Mouse (Mus musculus) forebrain, embryonic 15.5 days (tissue): ENCODE results near the gene Atp6v0a2. TPM values are rescaled to one million over a fixed set of nuclear protein-coding genes. Genes with fewer than 3 reads are reported as not detected.
A peak's percentile ranks its signal among the peaks of the same experiment; 100 is the strongest.

Experiments
- ATAC-seq: fragments of 200-750 bp; cut with Nextera tagmentation; replicated peaks from 2 replicates; pipeline ENCODE4 v1.8.0; 2017; ENCODE audit warnings: mild to moderate bottlenecking, moderate TSS enrichment, moderate library complexity
- H3K27ac ChIP-seq: fragments of 300-500 bp; sonication (generic); replicated peaks from 2 replicates; pipeline ENCODE4 v1.5.1; 2015; ENCODE audit warnings: mild to moderate bottlenecking, inconsistent platforms
- H3K27me3 ChIP-seq: fragments of 300-500 bp; sonication (generic); 2 replicates; pipeline ENCODE4 v1.6.1; 2015; ENCODE audit warnings: inconsistent platforms
- H3K36me3 ChIP-seq: fragments of 300-500 bp; sonication (generic); 2 replicates; pipeline ENCODE4 v1.6.1; 2015; ENCODE audit warnings: mild to moderate bottlenecking, inconsistent platforms
- H3K4me1 ChIP-seq: fragments of 300-500 bp; sonication (generic); 2 replicates; pipeline ENCODE4 v1.6.1; 2015; ENCODE audit warnings: inconsistent platforms
- H3K4me2 ChIP-seq: fragments of 300-500 bp; sonication (generic); replicated peaks from 2 replicates; pipeline ENCODE4 v1.6.1; 2015; ENCODE audit warnings: mild to moderate bottlenecking, inconsistent platforms
- H3K4me3 ChIP-seq: fragments of 300-500 bp; sonication (generic); 2 replicates; pipeline ENCODE4 v1.5.1; 2015; ENCODE audit warnings: mild to moderate bottlenecking, inconsistent platforms
- H3K9ac ChIP-seq: fragments of 300-500 bp; sonication (generic); replicated peaks from 2 replicates; pipeline ENCODE4 v1.6.1; 2015; ENCODE audit warnings: mild to moderate bottlenecking, inconsistent platforms
- H3K9me3 ChIP-seq: fragments of 300-500 bp; sonication (generic); 2 replicates; pipeline ENCODE4 v1.6.1; 2016; ENCODE audit warnings: inconsistent platforms
- WGBS: fragments of 180-500 bp; shearing (Covaris S2); methylation state at CpG from one replicate; pipeline ENCODE4 v1.1.7; 2015; ENCODE audit warnings: mixed read lengths; 5-methylcytosine and 5-hydroxymethylcytosine counted together
- polyA plus RNA-seq: library from polyadenylated mRNA; unstranded; fragments of >200 nt; fragmentation: Nextera tagmentation; extraction: Ambion mirVana; gene quantifications from 2 replicates; pipeline ENCODE4 v1.2.1, GENCODE M21; 2015

Atp6v0a2 gene
- polyA plus RNA-seq, 1 experiment from 2014 or later, result 47.6 TPM

DNA sequence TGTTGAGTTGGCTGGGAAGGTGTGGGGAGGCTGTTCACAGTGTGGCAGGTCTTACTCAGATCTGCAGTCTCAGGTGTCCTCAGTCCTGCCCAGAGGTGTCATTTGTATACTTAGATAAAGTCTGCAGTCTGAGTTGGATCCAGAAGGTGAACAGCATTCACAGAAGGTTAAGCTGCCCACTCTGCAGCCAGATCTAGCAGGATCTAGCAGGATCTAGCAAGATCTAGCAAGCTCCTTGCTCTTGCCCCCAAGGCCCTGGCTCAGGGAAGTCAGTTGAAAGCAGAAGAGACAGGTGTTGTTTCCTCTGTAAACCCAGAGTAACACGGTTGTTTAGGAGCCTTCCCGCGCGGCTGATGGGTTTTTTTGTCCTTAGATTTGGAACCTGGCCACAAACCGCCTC, 85.4 kb downstream of the Atp6v0a2 start:
- ATAC-seq, result no peak
- Histone ChIP-seq H3K4me1 (no peaks in the 10 kb centered on the region), H3K27me3 (no peaks in the 10 kb centered on the region), H3K27ac (no peak overlapping the region), H3K36me3 (peaks cover 69% of the 10 kb centered on the region), H3K9me3 (no peaks in the 10 kb centered on the region), H3K9ac (no peak overlapping the region), H3K4me2 (no peak overlapping the region), H3K4me3 (no peak overlapping the region)
- 89% methylated on average over 5 of the region's 5 CpGs for WGBS

GRCm38 (mm10) chr5:124715135-124715534, 86.8 kb downstream of the Atp6v0a2 start:
- H3K9ac ChIP-seq, result no peak overlapping the region
- no peak overlapping the region for H3K27ac ChIP-seq
- no peaks in the 10 kb centered on the region for H3K4me1 ChIP-seq
- H3K27me3 ChIP-seq, result no peaks in the 10 kb centered on the region
- H3K4me2 ChIP-seq, result no peak overlapping the region
- ATAC-seq, result no peak
- no peaks in the 10 kb centered on the region for H3K9me3 ChIP-seq
- no peak overlapping the region for H3K4me3 ChIP-seq
- 91% methylated on average over 8 of the region's 8 CpGs for WGBS
- peaks cover 83% of the 10 kb centered on the region for H3K36me3 ChIP-seq

GRCm38 (mm10) chr5:124717969-124718368, 89.6 kb downstream of the Atp6v0a2 start:
- Histone ChIP-seq H3K4me2 (no peak overlapping the region), H3K9me3 (no peaks in the 10 kb centered on the region), H3K27ac (no peak overlapping the region), H3K27me3 (no peaks in the 10 kb centered on the region), H3K4me3 (no peak overlapping the region), H3K9ac (no peak overlapping the region), H3K36me3 (peaks cover 86% of the 10 kb centered on the region), H3K4me1 (no peaks in the 10 kb centered on the region)
- no peak for ATAC-seq
- 94% methylated on average over 11 of the region's 11 CpGs for WGBS

DNA sequence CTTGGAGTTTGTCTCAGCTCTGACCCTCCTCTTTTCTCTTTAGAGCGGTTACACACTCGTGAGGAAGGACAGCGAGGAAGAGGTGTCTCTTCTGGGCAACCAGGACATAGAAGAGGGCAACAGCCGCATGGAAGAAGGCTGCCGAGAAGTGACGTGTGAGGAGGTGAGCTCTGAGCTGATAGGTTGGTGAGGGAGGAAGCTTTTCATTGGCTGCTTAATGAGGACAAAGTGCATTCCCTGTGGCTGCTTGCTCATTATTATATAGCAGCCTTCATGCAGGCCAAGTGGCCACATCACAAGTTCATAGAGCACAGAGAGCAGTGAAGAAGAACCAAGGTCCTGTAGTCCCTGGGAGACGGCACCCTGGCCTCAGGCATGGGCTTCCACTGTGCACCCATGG, 90.0 kb downstream of the Atp6v0a2 start:
- no peaks in the 10 kb centered on the region for H3K27me3 ChIP-seq
- no peak overlapping the region for H3K4me3 ChIP-seq
- no peak overlapping the region for H3K4me2 ChIP-seq
- no peak overlapping the region for H3K9ac ChIP-seq
- 93% methylated on average over 7 of the region's 7 CpGs for WGBS
- no peaks in the 10 kb centered on the region for H3K9me3 ChIP-seq
- ATAC-seq, result no peak
- no peak overlapping the region for H3K27ac ChIP-seq
- peaks cover 87% of the 10 kb centered on the region for H3K36me3 ChIP-seq
- H3K4me1 ChIP-seq, result no peaks in the 10 kb centered on the region

DNA sequence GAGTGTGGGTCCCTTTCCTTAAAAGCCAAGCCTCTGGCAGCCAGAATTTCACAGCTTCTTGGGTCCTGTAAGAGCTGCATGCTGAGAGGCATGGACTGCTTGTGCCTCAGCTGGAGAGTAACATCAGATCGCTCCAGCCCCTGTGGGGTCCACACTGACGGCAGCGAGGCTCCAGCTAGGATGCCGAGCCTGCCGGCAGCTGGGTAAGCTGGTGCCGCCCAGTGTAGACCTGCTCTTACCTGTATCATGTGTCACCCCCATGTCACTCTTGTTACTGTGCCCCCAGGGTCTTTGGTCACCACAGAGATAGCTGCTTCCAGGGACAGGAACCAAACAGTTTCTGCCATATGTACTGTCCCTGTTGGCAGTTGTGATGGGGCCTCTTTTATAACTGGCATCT, 94.7 kb downstream of the Atp6v0a2 start:
- Histone ChIP-seq H3K4me3 (no peak overlapping the region), H3K4me2 (no peak overlapping the region), H3K4me1 (0 out of 2 replicates have a peak, but pooled peaks cover 3% of the 10 kb centered on the region), H3K36me3 (peaks cover 52% of the 10 kb centered on the region), H3K27ac (no peak overlapping the region), H3K9me3 (no peaks in the 10 kb centered on the region), H3K9ac (no peak overlapping the region), H3K27me3 (no peaks in the 10 kb centered on the region)
- 93% methylated on average over 6 of the region's 6 CpGs for WGBS
- no peak for ATAC-seq

- Histone ChIP-seq H3K9me3 (no peaks in the 10 kb centered on the region), H3K4me3 (no peak within 1 kb of the TSS), H3K4me2 (no peak within 1 kb of the TSS), H3K27ac (no peak within 1 kb of the TSS), H3K27me3 (no peaks in the 10 kb centered on the region), H3K36me3 (peaks cover 34% of the 10 kb centered on the region), H3K9ac (no peak within 1 kb of the TSS), H3K4me1 (peaks cover 9% of the 10 kb centered on the region; the same call in 1 of the 2 replicates)
- WGBS, result 11% methylated on average over 29 of the region's 29 CpGs
- peak; percentile 55; the same call in 1 of the 2 replicates for ATAC-seq
Observed at GRCm38 (mm10) chr5:124724997-124725396, 96.6 kb downstream of the Atp6v0a2 start, which contains the start of gene Dnah10. Gene Dnah10, plus strand, starts transcription at chr5:124725085.

GRCm38 (mm10) chr5:124729662-124730206, 101.4 kb downstream of the Atp6v0a2 start:
- H3K4me2 ChIP-seq, result peak overlapping the region; percentile 37
- H3K9ac ChIP-seq, result no peak overlapping the region
- H3K4me3 ChIP-seq, result peak overlapping the region; percentile 20; the same call in 1 of the 2 replicates
- no peaks in the 10 kb centered on the region for H3K9me3 ChIP-seq
- H3K4me1 ChIP-seq, result peaks cover 9% of the 10 kb centered on the region; the same call in 1 of the 2 replicates
- 15% methylated on average over 21 of the region's 21 CpGs for WGBS
- no peak for ATAC-seq
- H3K27ac ChIP-seq, result no peak overlapping the region
- H3K36me3 ChIP-seq, result no peaks in the 10 kb centered on the region
- H3K27me3 ChIP-seq, result no peaks in the 10 kb centered on the region

- WGBS, result 89% methylated on average over 12 of the region's 12 CpGs
- ATAC-seq, result no peak
Observed at GRCm38 (mm10) chr5:124733961-124734360, 105.6 kb downstream of the Atp6v0a2 start.

GRCm38 (mm10) chr5:124741898-124742599, 113.7 kb downstream of the Atp6v0a2 start:
- no peaks in the 10 kb centered on the region for H3K27me3 ChIP-seq
- H3K9me3 ChIP-seq, result no peaks in the 10 kb centered on the region
- no peak for ATAC-seq
- H3K4me2 ChIP-seq, result no peak overlapping the region
- H3K36me3 ChIP-seq, result no peaks in the 10 kb centered on the region
- H3K4me1 ChIP-seq, result no peaks in the 10 kb centered on the region
- 96% methylated on average over 21 of the region's 21 CpGs for WGBS
- H3K9ac ChIP-seq, result no peak overlapping the region
- H3K27ac ChIP-seq, result no peak overlapping the region
- H3K4me3 ChIP-seq, result no peak overlapping the region

More at GRCm38 (mm10) chr5:124733961-124734360, 105.6 kb downstream of the Atp6v0a2 start:
- peaks cover 6% of the 10 kb centered on the region; the same call in 1 of the 2 replicates for H3K4me1 ChIP-seq
- no peaks in the 10 kb centered on the region for H3K27me3 ChIP-seq
- H3K4me2 ChIP-seq, result no peak overlapping the region
- no peak overlapping the region for H3K27ac ChIP-seq
- no peak overlapping the region for H3K4me3 ChIP-seq
- H3K9me3 ChIP-seq, result no peaks in the 10 kb centered on the region
- H3K9ac ChIP-seq, result no peak overlapping the region
- no peaks in the 10 kb centered on the region for H3K36me3 ChIP-seq

DNA sequence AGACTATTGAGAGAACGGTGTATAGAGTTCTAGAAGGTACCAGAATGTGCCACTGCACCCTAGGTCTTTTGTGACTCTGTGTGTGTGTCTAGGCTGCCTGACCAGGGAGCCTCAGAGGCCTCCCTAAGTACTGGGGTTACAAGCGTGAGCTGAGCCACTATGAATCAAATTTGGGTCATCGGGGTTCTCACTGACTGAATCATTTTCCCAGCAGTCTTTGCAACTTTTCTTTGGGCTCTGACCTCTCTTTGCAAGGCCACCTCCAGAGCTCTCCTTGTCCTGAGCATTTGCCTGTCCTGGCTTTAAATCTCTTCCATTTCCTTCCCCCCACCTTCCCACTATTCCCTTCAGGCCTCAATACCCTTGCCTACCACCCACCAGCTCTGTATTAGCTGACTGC, 115.5 kb downstream of the Atp6v0a2 start:
- no peaks in the 10 kb centered on the region for H3K36me3 ChIP-seq
- H3K27me3 ChIP-seq, result no peaks in the 10 kb centered on the region
- no peak overlapping the region for H3K9ac ChIP-seq
- ATAC-seq, result no peak
- H3K9me3 ChIP-seq, result no peaks in the 10 kb centered on the region
- 78% methylated on average over 3 of the region's 3 CpGs for WGBS
- no peak overlapping the region for H3K4me3 ChIP-seq
- no peaks in the 10 kb centered on the region for H3K4me1 ChIP-seq
- no peak overlapping the region for H3K4me2 ChIP-seq
- H3K27ac ChIP-seq, result no peak overlapping the region

DNA sequence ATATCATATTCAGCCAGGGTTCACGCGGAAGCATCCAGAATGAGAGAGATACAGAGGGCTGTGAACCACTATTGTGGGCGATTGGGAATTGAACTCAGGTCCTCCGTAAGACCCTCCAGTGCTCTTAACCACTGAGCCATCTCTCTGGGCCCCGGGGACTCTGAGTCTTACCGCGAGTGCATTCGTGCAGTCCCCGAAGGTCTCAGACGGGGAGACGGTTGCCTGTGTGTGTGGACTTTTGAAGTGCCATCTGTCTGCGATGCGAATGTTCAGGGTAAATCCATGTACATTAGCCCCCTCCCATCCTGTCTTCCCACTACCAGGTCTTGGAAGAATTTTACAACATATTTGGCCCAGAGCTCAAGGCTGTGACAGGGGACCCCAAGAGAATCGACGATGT, 117.8 kb downstream of the Atp6v0a2 start:
- no peak overlapping the region for H3K9ac ChIP-seq
- H3K4me1 ChIP-seq, result no peaks in the 10 kb centered on the region
- ATAC-seq, result no peak
- 94% methylated on average over 15 of the region's 15 CpGs for WGBS
- no peak overlapping the region for H3K27ac ChIP-seq
- H3K27me3 ChIP-seq, result no peaks in the 10 kb centered on the region
- no peaks in the 10 kb centered on the region for H3K36me3 ChIP-seq
- no peak overlapping the region for H3K4me3 ChIP-seq
- no peak overlapping the region for H3K4me2 ChIP-seq
- H3K9me3 ChIP-seq, result no peaks in the 10 kb centered on the region

DNA sequence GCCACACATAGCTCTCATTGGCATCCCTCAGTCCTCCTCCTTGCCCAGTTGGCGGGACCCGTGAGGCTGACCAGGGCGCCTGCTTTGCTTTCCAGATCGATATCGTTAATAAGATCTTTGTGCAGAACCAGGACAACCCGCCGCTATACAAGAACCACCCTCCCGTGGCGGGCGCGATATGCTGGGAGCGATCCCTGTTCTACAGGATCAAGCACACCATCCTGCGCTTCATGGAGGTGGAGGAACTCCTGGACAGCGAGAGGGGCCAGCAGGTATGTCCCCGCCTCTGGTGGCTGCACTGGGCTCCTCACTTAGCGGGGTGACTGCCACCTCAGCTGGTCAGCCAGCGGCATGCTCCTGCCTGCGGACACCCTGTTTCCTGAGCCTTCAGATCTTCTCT, 119.9 kb downstream of the Atp6v0a2 start:
- Histone ChIP-seq H3K36me3 (no peaks in the 10 kb centered on the region), H3K9ac (no peak overlapping the region), H3K9me3 (no peaks in the 10 kb centered on the region), H3K4me1 (no peaks in the 10 kb centered on the region), H3K27me3 (no peaks in the 10 kb centered on the region), H3K4me2 (no peak overlapping the region), H3K4me3 (no peak overlapping the region), H3K27ac (no peak overlapping the region)
- WGBS, result 87% methylated on average over 18 of the region's 18 CpGs
- ATAC-seq, result no peak
